Comparison of ENCODE assay signal across 10 mouse cellular contexts in genomic region chr1:155237390-155237789, GRCm38 (mm10). TPM values are rescaled to one million over a fixed set of nuclear protein-coding genes. Genes with fewer than 3 reads are reported as not detected.
DNase-seq lines count a peak whose midpoint lies in the region; ATAC-seq lines count a peak whose summit lies in the region.
"Had no signal": no experiment of that assay in that cellular context is flagged by ENCODE, and none has a peak within 500 bp of the region (broad histone marks: within the 10 kb centered on the region; RNA-seq: fewer than 3 reads in every experiment).

No protein-coding gene starts in this region.

- no peak overlapping the region for H3K4me2 ChIP-seq in heart, embryonic 12.5 days
- H3K4me2 ChIP-seq in neural tube, embryonic 14.5 days (ENCODE audit: low read depth, low read length), result no peak overlapping the region
- no peak overlapping the region for H3K4me2 ChIP-seq in neural tube, embryonic 15.5 days
- H3K4me2 ChIP-seq in heart, embryonic 16.5 days (ENCODE audit: low read depth, low read length), result no peak overlapping the region
- H3K4me2 ChIP-seq in midbrain, embryonic 13.5 days (replicated peaks), result no peak overlapping the region
- H3K4me2 ChIP-seq: liver, embryonic 15.5 days had no signal

- H3K9ac ChIP-seq in heart, embryonic 12.5 days, result peak overlapping the region; percentile 54; the same call in 1 of the 2 replicates
- H3K9ac ChIP-seq in neural tube, embryonic 14.5 days (replicated peaks; ENCODE audit: low read depth, low read length), result 0 out of 2 replicates have a peak overlapping the region, but pooled peaks have one; percentile 25
- H3K9ac ChIP-seq in neural tube, embryonic 15.5 days (replicated peaks), result no peak overlapping the region
- H3K9ac ChIP-seq in heart, embryonic 16.5 days (ENCODE audit: low read length), result peak overlapping the region; percentile 62
- H3K9ac ChIP-seq in midbrain, embryonic 13.5 days (replicated peaks), result 0 out of 2 replicates have a peak overlapping the region, but pooled peaks have one; percentile 0
- H3K9ac ChIP-seq: liver, embryonic 15.5 days had no signal

- ATAC-seq in heart, embryonic 12.5 days (ENCODE audit: insufficient number of reproducible peaks, low FRiP score), result no peak
- no peak for ATAC-seq in neural tube, embryonic 14.5 days (ENCODE audit: low read depth)
- ATAC-seq in neural tube, embryonic 15.5 days (ENCODE audit: low FRiP score), result no peak
- no peak for ATAC-seq in heart, embryonic 16.5 days (replicated peaks; ENCODE audit: extremely low read depth, insufficient read depth, low FRiP score)
- no peak for ATAC-seq in midbrain, embryonic 13.5 days
- ATAC-seq in CD4-positive, CD25-positive, alpha-beta regulatory T cell, adult 4 months, result no peak

- no peak for DNase-seq in heart, postnatal 25 days (ENCODE audit: low spot score)
- DNase-seq in c-Kit-positive CD71-positive TER-119-positive erythroid progenitor cells, embryonic 14.5 days (ENCODE audit: low spot score), result no peak
- DNase-seq: cerebellum, adult 9-10 months had no signal

- 66% methylated on average over 11 of the region's 11 CpGs for WGBS in heart, embryonic 12.5 days
- WGBS in neural tube, embryonic 14.5 days, result 67% methylated on average over 11 of the region's 11 CpGs
- 57% methylated on average over 11 of the region's 11 CpGs for WGBS in neural tube, embryonic 15.5 days
- 57% methylated on average over 11 of the region's 11 CpGs for WGBS in heart, embryonic 16.5 days
- 67% methylated on average over 11 of the region's 11 CpGs for WGBS in midbrain, embryonic 13.5 days

- no peaks in the 10 kb centered on the region for H3K9me3 ChIP-seq in heart, embryonic 12.5 days (replicated peaks)
- H3K9me3 ChIP-seq in neural tube, embryonic 14.5 days (ENCODE audit: control insufficient read depth, low read length), result no peaks in the 10 kb centered on the region
- no peaks in the 10 kb centered on the region for H3K9me3 ChIP-seq in neural tube, embryonic 15.5 days (replicated peaks)
- no peaks in the 10 kb centered on the region for H3K9me3 ChIP-seq in heart, embryonic 16.5 days (replicated peaks; ENCODE audit: control insufficient read depth, low read length)
- no peaks in the 10 kb centered on the region for H3K9me3 ChIP-seq in midbrain, embryonic 13.5 days
- H3K9me3 ChIP-seq: liver, embryonic 15.5 days had no signal

- H3K27ac ChIP-seq in heart, embryonic 12.5 days (ENCODE audit: poor library complexity, severe bottlenecking), result peak overlapping the region; percentile 97
- H3K27ac ChIP-seq in neural tube, embryonic 14.5 days (ENCODE audit: low read depth, low read length), result peak overlapping the region; percentile 2; the same call in 1 of the 2 replicates
- no peak overlapping the region for H3K27ac ChIP-seq in neural tube, embryonic 15.5 days (replicated peaks)
- peak overlapping the region; percentile 99 for H3K27ac ChIP-seq in heart, embryonic 16.5 days (ENCODE audit: low read length)
- 0 out of 2 replicates have a peak overlapping the region, but pooled peaks have one; percentile 41 for H3K27ac ChIP-seq in midbrain, embryonic 13.5 days
- H3K27ac ChIP-seq: liver, embryonic 15.5 days had no signal

- peaks cover 89% of the 10 kb centered on the region for H3K4me1 ChIP-seq in heart, embryonic 12.5 days (replicated peaks)
- peaks cover 28% of the 10 kb centered on the region for H3K4me1 ChIP-seq in neural tube, embryonic 14.5 days (ENCODE audit: control insufficient read depth, insufficient read depth, low read length)
- H3K4me1 ChIP-seq in neural tube, embryonic 15.5 days, result peaks cover 58% of the 10 kb centered on the region
- H3K4me1 ChIP-seq in heart, embryonic 16.5 days (ENCODE audit: control insufficient read depth, insufficient read depth, low read length), result peaks cover 74% of the 10 kb centered on the region
- peaks cover 64% of the 10 kb centered on the region for H3K4me1 ChIP-seq in midbrain, embryonic 13.5 days (replicated peaks)
- H3K4me1 ChIP-seq: liver, embryonic 15.5 days had no signal

- peaks cover 52% of the 10 kb centered on the region for H3K36me3 ChIP-seq in heart, embryonic 12.5 days
- no peaks in the 10 kb centered on the region for H3K36me3 ChIP-seq in neural tube, embryonic 14.5 days (ENCODE audit: control insufficient read depth, insufficient read depth, low read length)
- no peaks in the 10 kb centered on the region for H3K36me3 ChIP-seq in neural tube, embryonic 15.5 days
- H3K36me3 ChIP-seq in heart, embryonic 16.5 days (ENCODE audit: control insufficient read depth, insufficient read depth), result peaks cover 18% of the 10 kb centered on the region
- H3K36me3 ChIP-seq in midbrain, embryonic 13.5 days, result no peaks in the 10 kb centered on the region
- H3K36me3 ChIP-seq: liver, embryonic 15.5 days had no signal

- H3K27me3 ChIP-seq in heart, embryonic 12.5 days (replicated peaks), result no peaks in the 10 kb centered on the region
- no peaks in the 10 kb centered on the region for H3K27me3 ChIP-seq in neural tube, embryonic 14.5 days (ENCODE audit: control insufficient read depth, insufficient read depth, low read length)
- no peaks in the 10 kb centered on the region for H3K27me3 ChIP-seq in neural tube, embryonic 15.5 days (replicated peaks)
- no peaks in the 10 kb centered on the region for H3K27me3 ChIP-seq in heart, embryonic 16.5 days (ENCODE audit: control insufficient read depth, insufficient read depth, low read length)
- no peaks in the 10 kb centered on the region for H3K27me3 ChIP-seq in midbrain, embryonic 13.5 days

- intact Hi-C loops in heart, postnatal 25 days (cut with DNase I), result no loop called here

- no peak overlapping the region for H3K4me3 ChIP-seq in heart, embryonic 12.5 days
- H3K4me3 ChIP-seq in neural tube, embryonic 14.5 days (ENCODE audit: low read depth, low read length), result no peak overlapping the region
- no peak overlapping the region for H3K4me3 ChIP-seq in neural tube, embryonic 15.5 days (replicated peaks)
- H3K4me3 ChIP-seq in heart, embryonic 16.5 days (ENCODE audit: low read length), result no peak overlapping the region
- no peak overlapping the region for H3K4me3 ChIP-seq in midbrain, embryonic 13.5 days (replicated peaks)
- H3K4me3 ChIP-seq: liver, embryonic 15.5 days had no signal

RNA-seq across cellular contexts. Expression of gene BC034090, which starts 6.9 kb away (rescaled TPM):
- polyA plus RNA-seq in heart, embryonic 12.5 days (2016; fragmentation: Nextera tagmentation; extraction: Ambion mirVana), result 9.0 and 9.6 TPM in 2 replicates
- total RNA-seq in heart, postnatal 25 days (2021), result 10 to 100 TPM; 38.0 to 41.4 TPM
- 3.8 and 4.1 TPM in 2 replicates for polyA plus RNA-seq in neural tube, embryonic 14.5 days (2014; fragmentation: Nextera tagmentation; extraction: Ambion mirVana)
- polyA plus RNA-seq in neural tube, embryonic 15.5 days (2015; fragmentation: Nextera tagmentation; extraction: Ambion mirVana), result 3.0 and 4.1 TPM in 2 replicates
- 9.1 and 10.9 TPM in 2 replicates for polyA plus RNA-seq in heart, embryonic 16.5 days (2015; fragmentation: Nextera tagmentation; extraction: Ambion mirVana)
- polyA plus RNA-seq in midbrain, embryonic 13.5 days (2015; fragmentation: Nextera tagmentation; extraction: Ambion mirVana), result 3.9 and 5.5 TPM in 2 replicates
- polyA plus RNA-seq in CD4-positive, CD25-positive, alpha-beta regulatory T cell, adult 4 months (2017; shearing (Covaris generic)), result under 1 TPM; 0.29 to 0.32 TPM
